Comparison of ENCODE assay signal across 11 mouse cellular contexts in the genomic region with DNA sequence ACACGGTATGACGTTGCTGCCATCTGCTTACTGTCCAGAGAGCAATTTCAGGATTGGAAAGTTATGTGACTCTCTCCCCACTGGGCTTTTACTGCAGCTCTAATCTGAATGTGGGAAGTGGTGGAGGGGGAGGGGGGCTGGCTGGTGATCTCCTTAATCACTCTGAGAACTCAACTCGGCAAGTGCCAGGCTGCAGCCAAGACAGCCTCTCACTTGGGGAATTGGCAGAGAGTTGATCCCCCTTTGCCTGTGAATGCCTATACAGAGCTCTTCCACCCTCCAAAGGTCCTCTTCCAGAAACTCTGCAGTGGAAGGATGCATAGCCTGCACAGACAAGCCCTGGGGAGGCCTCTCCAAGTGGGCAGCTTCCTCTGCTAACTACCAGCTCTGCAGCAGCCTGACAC.
DNase-seq lines count a peak whose midpoint lies in the region; ATAC-seq and TF ChIP-seq lines count a peak whose summit lies in the region.
"Had no signal": no experiment of that assay in that cellular context is flagged by ENCODE, and none has a peak within 500 bp of the region (broad histone marks: within the 10 kb centered on the region; RNA-seq: fewer than 3 reads in every experiment).

No protein-coding gene starts in this region.

- no peak for TF ChIP-seq EP300 in CH12.LX (IDR thresholded peaks at IDR 0.05; ENCODE audit: low read length)

- no peak overlapping the region for H3K9ac ChIP-seq in hindbrain, embryonic 14.5 days
- H3K9ac ChIP-seq in hindbrain, embryonic 13.5 days: no peak overlapping the region
- H3K9ac ChIP-seq in CH12.LX (ENCODE audit: insufficient read depth, low read depth): no peak overlapping the region
- H3K9ac ChIP-seq in heart, embryonic 14.5 days (ENCODE audit: low read length): no peak overlapping the region
- no peak overlapping the region for H3K9ac ChIP-seq in kidney, embryonic 14.5 days (ENCODE audit: low read depth, low read length)
- no peak overlapping the region for H3K9ac ChIP-seq in liver, embryonic 11.5 days (ENCODE audit: low read depth, low read length)
- H3K9ac ChIP-seq: limb, embryonic 15.5 days had no signal

- 55% methylated on average over 3 of the region's 3 CpGs for WGBS in hindbrain, embryonic 14.5 days
- 69% methylated on average over 3 of the region's 3 CpGs for WGBS in hindbrain, embryonic 13.5 days
- 9% methylated on average over 3 of the region's 3 CpGs for WGBS in heart, embryonic 14.5 days
- WGBS in kidney, embryonic 14.5 days: 40% methylated on average over 3 of the region's 3 CpGs
- WGBS in liver, embryonic 11.5 days: 52% methylated on average over 3 of the region's 3 CpGs

- no peaks in the 10 kb centered on the region for H3K79me2 ChIP-seq in CH12.LX (replicated peaks; ENCODE audit: control insufficient read depth, extremely low read depth, insufficient read depth, poor library complexity, severe bottlenecking)

- H3K9me3 ChIP-seq in hindbrain, embryonic 14.5 days (ENCODE audit: control insufficient read depth, low read length): no peaks in the 10 kb centered on the region
- no peaks in the 10 kb centered on the region for H3K9me3 ChIP-seq in hindbrain, embryonic 13.5 days
- H3K9me3 ChIP-seq in CH12.LX (replicated peaks; ENCODE audit: low read length): no peaks in the 10 kb centered on the region
- H3K9me3 ChIP-seq in heart, embryonic 14.5 days (ENCODE audit: control insufficient read depth, low read length): no peaks in the 10 kb centered on the region
- H3K9me3 ChIP-seq in kidney, embryonic 14.5 days (ENCODE audit: control insufficient read depth, low read length): no peaks in the 10 kb centered on the region
- H3K9me3 ChIP-seq in liver, embryonic 11.5 days (ENCODE audit: control insufficient read depth, low read length): no peaks in the 10 kb centered on the region
- H3K9me3 ChIP-seq: limb, embryonic 15.5 days had no signal

- in situ Hi-C loops in CH12.LX (cut with MboI; ENCODE audit: low pct_ligation_motif_present, low pct_unique_long_range_greater_than_20kb, low sequenced_read_pairs): no loop called here

- H3K4me1 ChIP-seq in hindbrain, embryonic 14.5 days (replicated peaks; ENCODE audit: control insufficient read depth, insufficient read depth, low read length): no peaks in the 10 kb centered on the region
- 0 out of 2 replicates have a peak, but pooled peaks cover 4% of the 10 kb centered on the region for H3K4me1 ChIP-seq in hindbrain, embryonic 13.5 days (replicated peaks)
- H3K4me1 ChIP-seq in CH12.LX (ENCODE audit: control insufficient read depth in 1 of 2, insufficient read depth in 2 of 2): no peaks in the 10 kb centered on the region
- peaks cover 16 to 47% of the 10 kb centered on the region in 2 experiments for H3K4me1 ChIP-seq in heart, embryonic 14.5 days (ENCODE audit: control insufficient read depth in 2 of 2, insufficient read depth in 2 of 2, low read length in 2 of 2)
- H3K4me1 ChIP-seq in kidney, embryonic 14.5 days (ENCODE audit: control insufficient read depth, insufficient read depth, low read length): no peaks in the 10 kb centered on the region
- no peaks in the 10 kb centered on the region for H3K4me1 ChIP-seq in liver, embryonic 11.5 days (replicated peaks; ENCODE audit: control insufficient read depth, insufficient read depth, low read length)
- H3K4me1 ChIP-seq: limb, embryonic 15.5 days had no signal

- no peaks in the 10 kb centered on the region for H3K27me3 ChIP-seq in hindbrain, embryonic 14.5 days (ENCODE audit: control insufficient read depth, insufficient read depth, low read length)
- H3K27me3 ChIP-seq in hindbrain, embryonic 13.5 days: no peaks in the 10 kb centered on the region
- no peaks in the 10 kb centered on the region for H3K27me3 ChIP-seq in CH12.LX (replicated peaks)
- H3K27me3 ChIP-seq in heart, embryonic 14.5 days (ENCODE audit: control insufficient read depth, insufficient read depth, low read length): no peaks in the 10 kb centered on the region
- H3K27me3 ChIP-seq in kidney, embryonic 14.5 days (ENCODE audit: control insufficient read depth, insufficient read depth, low read length): no peaks in the 10 kb centered on the region
- no peaks in the 10 kb centered on the region for H3K27me3 ChIP-seq in liver, embryonic 11.5 days (replicated peaks; ENCODE audit: control insufficient read depth, insufficient read depth, low read length)
- H3K27me3 ChIP-seq: limb, embryonic 15.5 days had no signal

- no peak for TF ChIP-seq RAD21 in CH12.LX (IDR thresholded peaks at IDR 0.05; ENCODE audit: low read depth, low read length)

- no peak overlapping the region for H3K4me2 ChIP-seq in hindbrain, embryonic 14.5 days (replicated peaks)
- no peak overlapping the region for H3K4me2 ChIP-seq in hindbrain, embryonic 13.5 days
- H3K4me2 ChIP-seq in CH12.LX (ENCODE audit: insufficient read depth, low read depth, poor library complexity, severe bottlenecking): peak overlapping the region; percentile 13; the same call in 1 of the 2 replicates
- H3K4me2 ChIP-seq in heart, embryonic 14.5 days (ENCODE audit: low read length): peak overlapping the region; percentile 31
- H3K4me2 ChIP-seq in kidney, embryonic 14.5 days (replicated peaks; ENCODE audit: low read depth, low read length): no peak overlapping the region
- H3K4me2 ChIP-seq in liver, embryonic 11.5 days: no peak overlapping the region
- H3K4me2 ChIP-seq: limb, embryonic 15.5 days had no signal

- no peak for TF ChIP-seq POLR2A in CH12.LX (IDR thresholded peaks at IDR 0.05; ENCODE audit: low read depth, low read length)

- H3K36me3 ChIP-seq in hindbrain, embryonic 14.5 days (replicated peaks; ENCODE audit: control insufficient read depth, insufficient read depth): no peaks in the 10 kb centered on the region
- H3K36me3 ChIP-seq in hindbrain, embryonic 13.5 days: no peaks in the 10 kb centered on the region
- H3K36me3 ChIP-seq in CH12.LX (replicated peaks in 1 of 2; ENCODE audit: control insufficient read depth in 1 of 2, insufficient read depth in 1 of 2, low read length in 1 of 2): no peaks in the 10 kb centered on the region
- no peaks in the 10 kb centered on the region for H3K36me3 ChIP-seq in heart, embryonic 14.5 days (ENCODE audit: control insufficient read depth, insufficient read depth, low read length)
- no peaks in the 10 kb centered on the region for H3K36me3 ChIP-seq in kidney, embryonic 14.5 days (ENCODE audit: control insufficient read depth, insufficient read depth, low read length)
- no peaks in the 10 kb centered on the region for H3K36me3 ChIP-seq in liver, embryonic 11.5 days (ENCODE audit: control insufficient read depth, insufficient read depth, low read length)
- H3K36me3 ChIP-seq: limb, embryonic 15.5 days had no signal

- dilution Hi-C loops in CH12.LX (cut with MboI; ENCODE audit: extremely low pct_ligation_motif_present, extremely low pct_unique_long_range_greater_than_20kb, low sequenced_read_pairs): no loop called here

- no peak overlapping the region for H3K27ac ChIP-seq in hindbrain, embryonic 14.5 days
- H3K27ac ChIP-seq in hindbrain, embryonic 13.5 days: no peak overlapping the region
- no peak overlapping the region for H3K27ac ChIP-seq in CH12.LX (ENCODE audit: insufficient read depth, low read depth)
- peak overlapping the region; percentile 14 to 72 for H3K27ac ChIP-seq in heart, embryonic 14.5 days (replicated peaks in 1 of 2; ENCODE audit: control insufficient read depth in 1 of 2, insufficient read depth in 1 of 2, low read depth in 2 of 2, low read length in 2 of 2)
- no peak overlapping the region for H3K27ac ChIP-seq in kidney, embryonic 14.5 days (ENCODE audit: low read depth, low read length)
- no peak overlapping the region for H3K27ac ChIP-seq in liver, embryonic 11.5 days (ENCODE audit: low read depth, low read length)
- H3K27ac ChIP-seq: limb, embryonic 15.5 days; macrophage had no signal

- TF ChIP-seq CTCF in CH12.LX (conservative IDR thresholded peaks at IDR 0.05 in 1 of 2, IDR thresholded peaks at IDR 0.05 in 1 of 2; ENCODE audit: low read depth in 2 of 2, low read length in 2 of 2): no peak

- peak; percentile 31; the same call in 1 of the 2 replicates for ATAC-seq in hindbrain, embryonic 14.5 days (ENCODE audit: low FRiP score)
- ATAC-seq in hindbrain, embryonic 13.5 days (ENCODE audit: low FRiP score): no peak
- ATAC-seq in heart, embryonic 14.5 days (ENCODE audit: insufficient number of reproducible peaks, insufficient read depth, low FRiP score, low read depth): peak; percentile 68
- ATAC-seq in kidney, embryonic 14.5 days (ENCODE audit: low FRiP score, low TSS enrichment): no peak
- no peak for ATAC-seq in liver, embryonic 11.5 days (replicated peaks; ENCODE audit: low FRiP score)

- H3K4me3 ChIP-seq in hindbrain, embryonic 14.5 days (replicated peaks; ENCODE audit: low read length): no peak overlapping the region
- H3K4me3 ChIP-seq in hindbrain, embryonic 13.5 days: no peak overlapping the region
- no peak overlapping the region for H3K4me3 ChIP-seq in CH12.LX (replicated peaks in 1 of 3; ENCODE audit: low read depth in 2 of 3, low read length in 2 of 3, poor library complexity in 1 of 3)
- H3K4me3 ChIP-seq in heart, embryonic 14.5 days (ENCODE audit: control insufficient read depth in 1 of 2, insufficient read depth in 1 of 2, low read depth in 1 of 2, low read length in 2 of 2): no peak overlapping the region
- H3K4me3 ChIP-seq in kidney, embryonic 14.5 days (ENCODE audit: low read length): no peak overlapping the region
- H3K4me3 ChIP-seq in liver, embryonic 11.5 days (ENCODE audit: low read depth, low read length): no peak overlapping the region
- H3K4me3 ChIP-seq: limb, embryonic 15.5 days had no signal

- DNase-seq in hindbrain, embryonic 14.5 days (ENCODE audit: low spot score): no peak
- no peak for DNase-seq in CH12.LX (ENCODE audit: extremely low read depth)
- DNase-seq in Muller cell, postnatal 12 days (ENCODE audit: inconsistent ontology term): peak; percentile 38
- no peak for DNase-seq in urinary bladder, postnatal 25 days (ENCODE audit: low spot score)
- DNase-seq in liver, embryonic 11.5 days (ENCODE audit: low spot score): no peak
- DNase-seq: thymus, postnatal 4 days had no signal

TF ChIP-seq in CH12.LX, 34 proteins besides CTCF, POLR2A, EP300 and RAD21:
- TF ChIP-seq ZNF384 (IDR thresholded peaks at IDR 0.05; ENCODE audit: low read depth, low read length) (no peak), ZKSCAN1 (IDR thresholded peaks at IDR 0.05; ENCODE audit: borderline replicate concordance, low read depth, low read length) (no peak), HCFC1 (IDR thresholded peaks at IDR 0.05; ENCODE audit: low read depth, low read length) (no peak), ETS1 (conservative IDR thresholded peaks at IDR 0.05; ENCODE audit: low read depth, low read length) (no peak), IRF4 (IDR thresholded peaks at IDR 0.05; ENCODE audit: low read depth, low read length) (no peak), NELFE (IDR thresholded peaks at IDR 0.05; ENCODE audit: low read depth, low read length) (no peak), GABPA (IDR thresholded peaks at IDR 0.05; ENCODE audit: insufficient replicate concordance, low read depth, low read length) (no peak), CHD2 (IDR thresholded peaks at IDR 0.05; ENCODE audit: low read length) (no peak), KAT2A (IDR thresholded peaks at IDR 0.05; ENCODE audit: insufficient replicate concordance, low read length) (no peak), MAX (IDR thresholded peaks at IDR 0.05; ENCODE audit: low read length) (no peak)
TF ChIP-seq in CH12.LX: peak in this region for 0.

Comparison
In these comparisons a context has a peak if more than half of its experiments do, and no peak if none do; other contexts are left out.
1. ATAC-seq: peak in hindbrain, embryonic 14.5 days (single experiment) and heart, embryonic 14.5 days (single experiment); none in hindbrain, embryonic 13.5 days (single experiment), kidney, embryonic 14.5 days (single experiment) and liver, embryonic 11.5 days (single experiment).
2. H3K27ac ChIP-seq: peak in heart, embryonic 14.5 days (2 of 2); none in hindbrain, embryonic 14.5 days (single experiment), hindbrain, embryonic 13.5 days (single experiment), CH12.LX (single experiment), kidney, embryonic 14.5 days (single experiment) and liver, embryonic 11.5 days (single experiment).
3. H3K4me2 ChIP-seq: peak in CH12.LX (single experiment) and heart, embryonic 14.5 days (single experiment); none in hindbrain, embryonic 14.5 days (single experiment), hindbrain, embryonic 13.5 days (single experiment), kidney, embryonic 14.5 days (single experiment) and liver, embryonic 11.5 days (single experiment).